Mouse (Mus musculus) midbrain, embryonic 15.5 days (tissue): ENCODE data around the gene Zyg11b. TPM values are rescaled to one million over a fixed set of nuclear protein-coding genes. Genes with fewer than 3 reads are reported as not detected.

Experiments
- ATAC-seq: fragments of 200-750 bp; cut with Nextera tagmentation; replicated peaks from 2 replicates; pipeline ENCODE4 v1.8.0; 2017; ENCODE audit warnings: moderate TSS enrichment
- H3K27ac ChIP-seq: fragments of 300-500 bp; sonication (generic); 2 replicates; pipeline ENCODE4 v1.5.1; 2015; ENCODE audit warnings: mild to moderate bottlenecking, inconsistent platforms
- H3K27me3 ChIP-seq: fragments of 300-500 bp; sonication (generic); replicated peaks from 2 replicates; pipeline ENCODE4 v1.6.1; 2015; ENCODE audit warnings: inconsistent platforms
- H3K36me3 ChIP-seq: fragments of 300-500 bp; sonication (generic); replicated peaks from 2 replicates; pipeline ENCODE4 v1.6.1; 2015; ENCODE audit warnings: inconsistent platforms
- H3K4me1 ChIP-seq: fragments of 300-500 bp; sonication (generic); 2 replicates; pipeline ENCODE4 v1.6.1; 2015; ENCODE audit warnings: inconsistent platforms
- H3K4me2 ChIP-seq: fragments of 300-500 bp; sonication (generic); 2 replicates; pipeline ENCODE4 v1.6.1; 2015; ENCODE audit warnings: inconsistent platforms, mild to moderate bottlenecking, moderate library complexity
- H3K4me3 ChIP-seq: fragments of 300-500 bp; sonication (generic); 2 replicates; pipeline ENCODE4 v1.5.1; 2015; ENCODE audit warnings: mild to moderate bottlenecking, inconsistent platforms
- H3K9ac ChIP-seq: fragments of 300-500 bp; sonication (generic); 2 replicates; pipeline ENCODE4 v1.6.1; 2015; ENCODE audit warnings: mild to moderate bottlenecking, inconsistent platforms
- H3K9me3 ChIP-seq: fragments of 300-500 bp; sonication (generic); 2 replicates; pipeline ENCODE4 v1.6.1; 2016; ENCODE audit warnings: inconsistent platforms
- WGBS: fragments of 180-500 bp; shearing (Covaris S2); methylation state at CpG from one replicate; pipeline ENCODE4 v1.1.7; 2015; ENCODE audit warnings: mixed read lengths; 5-methylcytosine and 5-hydroxymethylcytosine counted together
- polyA plus RNA-seq: library from polyadenylated mRNA; unstranded; fragments of >200 nt; fragmentation: Nextera tagmentation; extraction: Ambion mirVana; gene quantifications from 2 replicates; pipeline ENCODE4 v1.2.1, GENCODE M21; 2015

Gene Zyg11b
- polyA plus RNA-seq, 1 experiment from 2014 or later: 37.3 TPM

DNA sequence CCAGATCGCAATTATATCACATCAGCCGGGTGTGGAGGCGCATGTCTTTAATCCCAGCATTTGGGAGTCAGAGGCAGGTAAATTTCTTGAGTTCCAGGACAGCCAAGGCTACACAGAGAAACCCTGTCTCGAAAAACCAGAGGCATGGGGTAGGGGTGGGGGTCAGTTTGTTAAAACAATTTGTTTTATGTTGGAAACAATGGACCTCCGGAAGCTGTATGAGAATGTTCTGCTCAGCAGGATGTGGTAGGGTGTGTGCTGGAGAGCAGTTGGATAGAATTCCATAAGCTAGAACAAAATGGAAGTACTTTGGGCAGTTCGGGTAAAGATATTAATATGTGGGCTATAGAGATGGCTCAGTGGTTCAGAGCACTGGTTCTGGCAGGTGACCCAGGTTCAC is 34.5 kb upstream of the Zyg11b start:
- H3K4me3 ChIP-seq: no peak overlapping the region
- no peaks in the 10 kb centered on the region for H3K27me3 ChIP-seq
- H3K27ac ChIP-seq: no peak overlapping the region
- H3K4me1 ChIP-seq: 0 out of 2 replicates have a peak, but pooled peaks cover 4% of the 10 kb centered on the region
- H3K9me3 ChIP-seq: no peaks in the 10 kb centered on the region
- no peak overlapping the region for H3K4me2 ChIP-seq
- no peak overlapping the region for H3K9ac ChIP-seq
- no peak for ATAC-seq
- 91% methylated on average over 6 of the region's 6 CpGs for WGBS
- peaks cover 17% of the 10 kb centered on the region for H3K36me3 ChIP-seq

DNA sequence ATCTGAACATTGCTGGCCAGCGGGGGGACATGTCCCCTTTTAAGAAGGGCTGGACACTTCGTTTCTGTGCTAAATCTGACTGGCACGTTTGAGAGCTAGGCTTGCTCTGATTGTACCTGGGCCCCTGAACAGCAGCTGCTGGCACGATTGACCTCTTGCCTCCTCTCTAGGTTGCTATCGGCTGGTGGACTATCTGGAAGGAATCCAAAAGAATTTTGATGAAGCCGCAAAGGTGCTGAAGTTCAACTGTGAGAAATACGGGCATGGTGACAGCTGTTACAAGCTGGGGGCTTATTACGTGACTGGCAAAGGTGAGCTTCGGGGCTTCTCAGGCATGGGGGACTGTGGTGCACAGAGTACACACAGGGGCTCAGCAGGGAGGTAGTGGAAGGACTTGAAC is 31.1 kb upstream of the Zyg11b start:
- 88% methylated on average over 9 of the region's 9 CpGs for WGBS
- Histone ChIP-seq H3K4me3 (no peak overlapping the region), H3K4me2 (no peak overlapping the region), H3K27ac (no peak overlapping the region), H3K36me3 (peaks cover 5% of the 10 kb centered on the region), H3K4me1 (peaks cover 13% of the 10 kb centered on the region), H3K9ac (no peak overlapping the region), H3K27me3 (no peaks in the 10 kb centered on the region), H3K9me3 (no peaks in the 10 kb centered on the region)
- no peak for ATAC-seq

DNA sequence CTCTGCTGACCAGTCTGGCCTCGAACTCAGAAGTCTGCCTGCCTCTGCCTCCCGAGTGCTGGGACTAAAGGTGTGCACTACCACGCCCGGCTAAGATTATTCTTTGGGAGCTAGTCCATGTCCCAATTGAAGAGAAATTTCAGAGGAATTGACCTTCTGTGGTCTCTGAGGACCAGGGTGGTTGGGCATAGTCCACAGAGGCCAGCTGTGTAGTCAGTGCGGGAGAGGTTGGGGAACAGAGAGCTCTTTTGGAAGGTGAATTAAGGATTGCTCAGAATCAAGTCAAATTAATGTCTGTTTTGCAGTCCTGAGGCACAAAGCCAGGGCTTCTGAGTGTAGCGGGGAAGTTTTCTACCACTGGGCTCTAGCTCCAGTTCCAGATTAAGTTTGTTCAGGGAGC is 28.9 kb upstream of the Zyg11b start:
- peaks cover 17% of the 10 kb centered on the region for H3K4me1 ChIP-seq
- no peaks in the 10 kb centered on the region; the same call in 1 of the 2 replicates for H3K36me3 ChIP-seq
- no peaks in the 10 kb centered on the region for H3K27me3 ChIP-seq
- no peaks in the 10 kb centered on the region for H3K9me3 ChIP-seq
- H3K27ac ChIP-seq: no peak overlapping the region
- 94% methylated on average over 6 of the region's 6 CpGs for WGBS
- H3K4me2 ChIP-seq: no peak overlapping the region
- H3K9ac ChIP-seq: no peak overlapping the region
- no peak for ATAC-seq
- no peak overlapping the region for H3K4me3 ChIP-seq

DNA sequence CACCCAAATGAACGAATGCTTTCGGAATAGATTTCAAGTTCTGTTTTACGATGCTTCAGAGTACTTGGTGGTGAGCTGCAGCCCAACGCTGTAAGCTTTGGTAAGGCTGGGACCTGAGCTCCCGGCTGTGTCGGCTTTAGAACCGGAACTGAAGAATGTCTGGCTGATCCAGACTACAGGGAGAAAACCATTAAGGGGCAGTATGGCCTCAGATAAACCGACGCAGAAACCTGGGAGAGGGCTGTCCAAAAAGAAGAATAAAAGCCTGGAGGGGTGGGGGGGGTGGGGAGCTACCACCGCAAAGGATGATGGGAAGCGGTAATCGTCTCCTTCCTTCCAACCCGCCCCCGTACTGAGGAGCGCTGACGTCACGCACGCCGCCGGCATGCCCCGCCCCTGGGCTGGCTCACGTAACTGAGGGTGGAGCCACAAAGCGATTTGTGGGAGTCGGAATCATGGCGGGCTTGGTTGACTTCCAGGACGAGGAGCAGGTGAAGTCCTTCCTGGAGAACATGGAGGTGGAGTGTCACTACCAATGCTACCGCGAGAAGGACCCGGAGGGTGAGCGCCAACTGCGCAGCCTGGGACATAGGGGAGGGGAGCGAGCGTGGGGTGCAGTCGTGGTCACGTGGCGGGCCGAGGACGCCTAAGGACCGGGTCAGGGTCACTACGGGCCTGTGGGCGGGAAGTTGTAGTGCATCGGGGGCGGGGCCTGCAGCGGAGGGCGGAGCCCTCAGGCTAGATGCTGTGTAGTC is 27.0 kb upstream of the Zyg11b start, which contains the start of gene Coa7:
Gene Coa7, plus strand, starts transcription at position 411 of the 755 bp plus-strand sequence.
- WGBS: under 1% methylated on average over 44 of the region's 45 CpGs
- Histone ChIP-seq H3K4me2 (peak within 1 kb of the TSS; percentile 70), H3K4me1 (peaks cover 17% of the 10 kb centered on the region), H3K36me3 (no peaks in the 10 kb centered on the region), H3K9me3 (no peaks in the 10 kb centered on the region), H3K4me3 (peak within 1 kb of the TSS; percentile 79), H3K27ac (peak within 1 kb of the TSS; percentile 97), H3K9ac (peak within 1 kb of the TSS; percentile 76), H3K27me3 (no peaks in the 10 kb centered on the region)
- peak; percentile 94 for ATAC-seq

DNA sequence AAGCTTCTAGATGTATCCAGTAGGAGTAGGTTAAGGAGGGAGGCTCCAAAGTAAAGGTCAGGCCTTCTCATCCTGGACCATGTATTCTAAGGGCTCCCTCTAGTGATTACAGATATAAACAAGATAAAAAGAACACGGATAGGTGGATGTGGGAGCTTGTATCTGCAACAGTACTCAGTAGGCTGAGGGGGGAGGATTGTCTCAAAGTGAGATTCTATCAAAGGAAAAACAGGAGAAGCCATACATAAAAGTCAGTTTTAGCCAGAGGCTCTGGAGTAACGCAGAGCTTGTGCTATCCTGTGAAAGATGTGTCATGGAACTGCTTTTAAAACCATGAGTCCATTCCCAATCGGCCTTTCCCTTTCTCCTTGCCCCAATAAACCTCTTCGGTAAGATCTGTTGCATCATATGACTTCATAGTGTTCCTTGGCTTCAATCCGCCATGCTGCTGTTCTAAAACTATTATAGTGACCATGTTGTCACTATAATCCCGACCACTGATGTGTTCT is 26.2 kb upstream of the Zyg11b start:
- H3K4me1 ChIP-seq: peaks cover 17% of the 10 kb centered on the region
- peak; percentile 50 for ATAC-seq
- H3K27me3 ChIP-seq: no peaks in the 10 kb centered on the region
- H3K36me3 ChIP-seq: no peaks in the 10 kb centered on the region
- H3K4me2 ChIP-seq: peak overlapping the region; percentile 70
- no peaks in the 10 kb centered on the region for H3K9me3 ChIP-seq
- peak overlapping the region; percentile 97 for H3K27ac ChIP-seq
- H3K4me3 ChIP-seq: peak overlapping the region; percentile 79
- peak overlapping the region; percentile 76 for H3K9ac ChIP-seq
- WGBS: 32% methylated on average over 6 of the region's 6 CpGs

DNA sequence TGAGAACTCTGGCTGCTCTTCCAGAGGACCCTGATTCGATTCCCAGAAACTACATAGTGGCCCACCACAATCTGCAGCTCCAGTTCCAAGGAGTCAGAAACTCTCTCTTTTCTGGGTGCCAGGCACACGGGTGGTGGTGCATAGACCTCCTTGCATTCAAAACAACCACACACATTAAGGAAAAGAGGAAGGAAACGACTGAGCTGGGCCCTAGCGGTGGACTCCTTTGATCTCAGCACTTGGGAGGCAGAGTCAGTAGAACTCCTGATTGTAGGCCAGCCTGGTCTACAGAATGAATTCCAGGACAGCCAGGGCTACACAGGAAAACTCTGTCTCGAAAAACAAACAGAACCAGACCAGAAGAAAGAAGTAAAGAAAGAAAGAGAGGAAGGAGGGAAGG is 22.7 kb upstream of the Zyg11b start:
- no peaks in the 10 kb centered on the region for H3K36me3 ChIP-seq
- 65% methylated on average over 5 of the region's 5 CpGs for WGBS
- no peaks in the 10 kb centered on the region for H3K9me3 ChIP-seq
- no peak overlapping the region for H3K27ac ChIP-seq
- H3K4me1 ChIP-seq: peaks cover 10% of the 10 kb centered on the region
- H3K4me2 ChIP-seq: no peak overlapping the region
- no peak overlapping the region for H3K4me3 ChIP-seq
- H3K27me3 ChIP-seq: no peaks in the 10 kb centered on the region
- ATAC-seq: no peak
- H3K9ac ChIP-seq: no peak overlapping the region

DNA sequence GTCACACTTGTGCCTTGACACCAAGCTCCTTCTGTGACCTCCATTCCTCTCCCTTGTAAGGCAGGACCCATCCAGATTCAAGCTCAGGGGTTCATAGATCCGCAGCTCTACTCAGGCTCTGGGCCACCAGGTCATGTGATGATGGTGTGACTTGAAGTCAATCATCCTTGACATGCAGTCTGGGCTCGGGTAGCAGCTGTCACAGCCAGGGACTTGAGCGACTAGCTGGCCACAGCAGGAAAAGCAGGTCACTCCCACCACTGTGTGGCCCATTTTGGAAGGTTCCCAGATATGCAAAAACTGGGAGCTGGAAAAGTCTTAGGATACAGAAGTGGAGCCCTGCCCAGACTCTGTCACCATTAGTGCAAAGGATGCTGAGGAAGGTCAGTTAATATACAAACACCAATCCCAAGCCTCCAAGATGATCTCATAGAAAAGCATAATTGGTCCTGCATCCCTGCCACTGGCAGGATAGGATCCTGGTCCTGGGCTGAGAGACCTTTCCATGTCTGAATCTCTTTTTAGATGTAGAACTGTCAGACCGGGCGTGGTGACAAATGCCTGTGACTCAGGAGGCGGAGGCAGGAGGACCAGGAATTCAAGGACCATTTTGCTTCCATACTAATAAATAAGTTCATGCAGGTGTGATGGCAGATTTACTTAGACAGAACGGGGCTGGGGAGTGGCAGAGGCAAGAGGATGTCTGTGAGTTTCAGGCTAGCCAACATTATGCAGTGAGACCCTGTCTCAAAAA is 19.9 kb upstream of the Zyg11b start:
- Histone ChIP-seq H3K4me3 (no peak overlapping the region), H3K9ac (no peak overlapping the region), H3K36me3 (no peaks in the 10 kb centered on the region), H3K27me3 (no peaks in the 10 kb centered on the region), H3K4me1 (no peaks in the 10 kb centered on the region), H3K4me2 (no peak overlapping the region), H3K27ac (no peak overlapping the region), H3K9me3 (no peaks in the 10 kb centered on the region)
- ATAC-seq: no peak
- WGBS: 76% methylated on average over 7 of the region's 7 CpGs

DNA sequence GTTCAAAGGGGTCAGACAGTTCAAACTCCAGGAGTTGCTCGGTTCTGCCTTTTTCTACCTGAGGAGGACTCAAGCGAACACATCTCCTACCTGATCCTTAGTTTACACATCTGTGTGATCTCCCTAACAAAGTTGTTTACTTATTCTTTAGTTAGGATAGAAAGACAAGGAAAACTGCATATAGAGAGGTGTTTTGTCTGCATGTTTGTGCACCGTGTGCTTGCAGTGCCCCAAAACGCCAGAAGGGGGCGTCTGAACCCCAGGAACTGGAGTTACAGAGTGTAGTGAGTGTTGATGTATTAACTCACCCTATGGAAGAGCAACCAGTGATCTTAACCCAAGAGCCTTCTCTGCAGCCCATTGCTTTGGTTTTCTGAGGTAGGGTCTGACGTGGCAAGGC is 18.9 kb upstream of the Zyg11b start:
- Histone ChIP-seq H3K4me3 (no peak overlapping the region), H3K27me3 (no peaks in the 10 kb centered on the region), H3K27ac (no peak overlapping the region), H3K4me1 (no peaks in the 10 kb centered on the region), H3K9me3 (no peaks in the 10 kb centered on the region), H3K36me3 (no peaks in the 10 kb centered on the region), H3K9ac (no peak overlapping the region), H3K4me2 (no peak overlapping the region)
- no peak for ATAC-seq
- 77% methylated on average over 6 of the region's 6 CpGs for WGBS

DNA sequence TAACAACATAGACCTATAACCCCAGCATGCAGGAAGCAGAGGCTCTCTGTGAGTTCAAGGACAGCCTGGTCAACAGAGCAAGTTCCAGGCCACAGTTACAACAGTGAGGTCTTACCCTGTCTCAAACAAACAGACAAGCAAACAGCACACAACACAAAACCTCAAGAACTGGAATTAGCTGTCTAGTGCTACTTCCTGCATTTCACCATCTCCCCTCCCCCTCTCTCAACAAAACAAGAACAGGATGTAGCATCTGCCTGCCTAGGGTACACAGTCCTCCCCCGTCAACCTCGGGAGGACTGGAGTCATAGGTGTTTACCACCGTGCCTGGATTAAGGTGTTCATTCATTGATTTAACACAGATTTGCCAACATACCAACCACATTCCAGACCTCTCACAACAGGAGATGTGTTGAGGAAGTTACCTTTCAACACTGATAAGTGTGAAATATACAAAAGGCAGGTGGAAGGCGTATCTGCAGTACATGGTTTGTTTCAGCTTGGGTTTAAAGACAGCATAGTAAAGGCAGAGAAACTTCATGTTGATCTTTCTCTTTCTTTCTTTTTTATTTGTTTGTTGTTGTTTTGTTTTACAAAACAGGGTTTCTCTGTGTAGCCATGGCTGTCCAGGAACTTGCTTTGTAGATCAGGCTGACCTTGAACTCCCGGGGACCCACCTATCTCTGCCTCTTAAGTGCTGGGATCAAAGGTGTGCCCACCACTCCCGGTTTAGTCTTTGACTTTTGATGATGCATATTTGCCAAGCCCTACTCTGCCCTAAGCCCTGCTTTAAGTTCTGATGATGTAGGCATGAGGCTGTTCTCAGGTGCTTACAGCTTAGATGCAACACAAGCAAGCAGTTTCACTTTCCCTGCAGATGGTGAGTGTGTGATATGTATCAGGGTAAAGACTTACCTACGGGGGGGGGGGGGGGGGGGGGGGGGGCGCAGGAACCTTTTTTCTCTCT is 18.0 kb upstream of the Zyg11b start:
- no peak for ATAC-seq
- no peak overlapping the region for H3K9ac ChIP-seq
- H3K4me3 ChIP-seq: no peak overlapping the region
- H3K9me3 ChIP-seq: no peaks in the 10 kb centered on the region
- no peaks in the 10 kb centered on the region for H3K4me1 ChIP-seq
- no peaks in the 10 kb centered on the region for H3K27me3 ChIP-seq
- 92% methylated on average over 7 of the region's 8 CpGs for WGBS
- H3K36me3 ChIP-seq: no peaks in the 10 kb centered on the region
- no peak overlapping the region for H3K4me2 ChIP-seq
- H3K27ac ChIP-seq: no peak overlapping the region

DNA sequence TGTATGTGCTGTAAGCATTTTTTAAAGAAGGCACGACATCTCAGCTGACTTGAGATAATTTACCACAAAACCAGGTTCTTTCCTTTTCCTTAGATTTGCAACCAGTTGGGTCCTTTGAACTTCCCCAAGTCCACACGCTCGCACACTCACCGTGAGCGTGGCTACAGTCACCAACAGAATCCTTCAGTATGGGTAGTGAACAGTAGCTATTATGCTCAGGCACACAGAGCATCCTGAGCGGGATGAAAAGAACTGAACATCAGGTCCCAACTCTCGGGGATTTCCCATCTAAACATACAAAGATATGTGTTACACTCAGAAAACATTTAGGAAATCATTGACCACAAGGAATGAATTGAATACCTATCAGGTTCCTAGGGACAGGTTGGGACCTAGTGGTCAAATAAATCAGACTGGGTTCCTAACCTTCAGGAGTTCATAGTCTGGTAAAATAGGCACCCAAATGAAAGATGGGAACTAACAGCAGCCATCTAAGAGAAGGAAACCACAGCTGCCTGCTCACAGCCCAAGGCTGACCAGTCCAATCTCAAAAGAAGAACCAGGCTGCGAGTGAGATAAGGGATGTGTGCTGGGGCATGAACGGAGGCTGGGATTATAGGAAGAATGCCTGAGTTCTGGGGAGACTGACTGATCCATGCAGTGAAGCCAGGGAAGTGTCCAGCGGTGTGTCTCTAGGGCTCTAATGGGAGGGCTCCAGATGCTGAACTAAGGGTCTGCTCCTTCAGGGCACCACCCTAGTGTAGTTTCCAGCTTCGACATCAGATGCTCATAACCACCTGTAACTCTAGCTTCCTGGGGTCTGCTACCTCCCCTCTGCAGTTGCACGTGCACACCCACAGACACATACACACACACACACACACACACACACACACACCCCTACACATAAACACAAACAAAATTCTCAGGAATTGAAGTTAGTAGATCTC is 17.0 kb upstream of the Zyg11b start:
- Histone ChIP-seq H3K4me1 (no peaks in the 10 kb centered on the region), H3K4me3 (no peak overlapping the region), H3K4me2 (no peak overlapping the region), H3K27me3 (no peaks in the 10 kb centered on the region), H3K36me3 (no peaks in the 10 kb centered on the region), H3K27ac (no peak overlapping the region), H3K9ac (no peak overlapping the region), H3K9me3 (no peaks in the 10 kb centered on the region)
- 79% methylated on average over 12 of the region's 12 CpGs for WGBS
- ATAC-seq: no peak

DNA sequence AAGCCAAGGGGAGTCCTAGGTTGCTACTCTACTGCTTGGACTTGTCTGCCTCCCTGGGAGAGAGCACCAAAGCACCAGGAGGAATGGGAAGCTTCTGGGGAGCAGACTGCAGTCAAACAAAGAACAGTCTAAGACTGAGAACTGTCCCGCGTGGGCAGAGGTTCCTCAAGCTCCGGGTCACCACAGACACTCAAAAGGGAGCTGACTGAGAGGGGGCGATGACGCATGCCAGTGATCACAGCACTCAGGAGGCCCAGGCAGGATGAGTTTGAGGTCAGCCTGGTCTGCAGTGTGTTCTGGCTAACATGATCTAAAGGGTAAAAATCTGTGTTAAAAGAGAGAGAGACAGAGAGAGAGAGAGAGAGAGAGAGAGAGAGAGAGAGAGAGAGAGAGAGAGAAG is 13.1 kb upstream of the Zyg11b start:
- H3K27me3 ChIP-seq: no peaks in the 10 kb centered on the region
- 45% methylated on average over 5 of the region's 5 CpGs for WGBS
- no peak overlapping the region for H3K4me3 ChIP-seq
- no peak overlapping the region for H3K27ac ChIP-seq
- no peak for ATAC-seq
- no peak overlapping the region for H3K9ac ChIP-seq
- no peaks in the 10 kb centered on the region for H3K9me3 ChIP-seq
- no peaks in the 10 kb centered on the region for H3K4me1 ChIP-seq
- H3K36me3 ChIP-seq: no peaks in the 10 kb centered on the region
- no peak overlapping the region for H3K4me2 ChIP-seq
